7 mouse cellular contexts compared by ENCODE assay signal in genomic region chr11:108150410-108150809, GRCm38 (mm10).
DNase-seq lines count a peak whose midpoint lies in the region; ATAC-seq lines count a peak whose summit lies in the region.

No protein-coding gene starts in this region.

- 24% methylated on average over 7 of the region's 7 CpGs for WGBS in forebrain, embryonic 16.5 days
- WGBS in stomach, embryonic 16.5 days: 42% methylated on average over 7 of the region's 7 CpGs

- no peaks in the 10 kb centered on the region for H3K27me3 ChIP-seq in forebrain, embryonic 16.5 days (replicated peaks; ENCODE audit: control insufficient read depth, insufficient read depth, low read length)
- no peaks in the 10 kb centered on the region for H3K27me3 ChIP-seq in stomach, embryonic 16.5 days (ENCODE audit: control insufficient read depth, insufficient read depth, low read length)

- no peaks in the 10 kb centered on the region for H3K9me3 ChIP-seq in forebrain, embryonic 16.5 days (ENCODE audit: control insufficient read depth, low read length)
- H3K9me3 ChIP-seq in stomach, embryonic 16.5 days (replicated peaks; ENCODE audit: control insufficient read depth, low read length): no peaks in the 10 kb centered on the region

- DNase-seq in 3T3-L1 (ENCODE audit: low read depth, low spot score): peak; percentile 87
- DNase-seq in heart, postnatal 10 days: peak; percentile 70 to 75
- peak; percentile 76 to 81 for DNase-seq in left cerebral cortex, postnatal 14 days (ENCODE audit: low spot score in 2 of 2)
- DNase-seq in kidney, adult 18-20 months: no peak

- H3K4me1 ChIP-seq in forebrain, embryonic 16.5 days (replicated peaks; ENCODE audit: control insufficient read depth, insufficient read depth, low read length): peaks cover 37% of the 10 kb centered on the region
- peaks cover 19% of the 10 kb centered on the region for H3K4me1 ChIP-seq in stomach, embryonic 16.5 days (ENCODE audit: control insufficient read depth, insufficient read depth, low read length)

- peak; percentile 31; the same call in 1 of the 2 replicates for ATAC-seq in cerebellum, adult (ENCODE audit: insufficient number of reproducible peaks, low FRiP score, low TSS enrichment)
- peak; percentile 57 for ATAC-seq in forebrain, embryonic 16.5 days
- ATAC-seq in stomach, embryonic 16.5 days (ENCODE audit: insufficient read depth, low FRiP score): 0 out of 2 replicates have a peak, but pooled peaks have one; percentile 27

- no peak overlapping the region for H3K9ac ChIP-seq in forebrain, embryonic 16.5 days (replicated peaks; ENCODE audit: low read depth, low read length)
- H3K9ac ChIP-seq in stomach, embryonic 16.5 days (ENCODE audit: low read length): no peak overlapping the region

- no peaks in the 10 kb centered on the region for H3K36me3 ChIP-seq in forebrain, embryonic 16.5 days (ENCODE audit: control insufficient read depth, insufficient read depth)
- no peaks in the 10 kb centered on the region for H3K36me3 ChIP-seq in stomach, embryonic 16.5 days (ENCODE audit: control insufficient read depth, insufficient read depth, low read length)

- intact Hi-C loops in heart, postnatal 10 days (cut with DNase I): no loop called here
- intact Hi-C loops in left cerebral cortex, postnatal 14 days (cut with DNase I): no loop called here

- no peak overlapping the region for H3K4me2 ChIP-seq in forebrain, embryonic 16.5 days (ENCODE audit: low read length)
- H3K4me2 ChIP-seq in stomach, embryonic 16.5 days (ENCODE audit: low read depth, low read length): no peak overlapping the region

- H3K4me3 ChIP-seq in forebrain, embryonic 16.5 days (replicated peaks; ENCODE audit: low read length): no peak overlapping the region
- no peak overlapping the region for H3K4me3 ChIP-seq in stomach, embryonic 16.5 days (replicated peaks; ENCODE audit: low read length)

- peak overlapping the region; percentile 41 for H3K27ac ChIP-seq in forebrain, embryonic 16.5 days (ENCODE audit: low read length)
- peak overlapping the region; percentile 0; the same call in 1 of the 2 replicates for H3K27ac ChIP-seq in stomach, embryonic 16.5 days (ENCODE audit: low read length)
